Mouse (Mus musculus): ENCODE data around the gene Ap2m1. TPM values are rescaled to one million over a fixed set of nuclear protein-coding genes. Genes with fewer than 3 reads are reported as not detected.
"Not testable (repeated sequence)": the region's sequence is repeated elsewhere in the genome, so short reads cannot be mapped to it uniquely, and the experiment has no call there.

The Ap2m1 gene
- total RNA-seq (2021): 100 to 1,000 TPM; 277 to 333 TPM
- long read RNA-seq, experiment 1, transcript Ap2m1-202 (11 exons, 2,080 nt): major isoform, 93 of 121 reads
- long read RNA-seq, experiment 1, partial matches to known transcripts: 4 of 121 reads
- long read RNA-seq, experiment 1, other reads (novel, unspliced or antisense): 23 of 121 reads
- long read RNA-seq, experiment 2, transcript Ap2m1-202 (11 exons, 2,080 nt): major isoform, 116 of 150 reads
- long read RNA-seq, experiment 2, partial matches to known transcripts: 25 of 150 reads
- long read RNA-seq, experiment 2, other reads (novel, unspliced or antisense): 5 of 150 reads

DNA sequence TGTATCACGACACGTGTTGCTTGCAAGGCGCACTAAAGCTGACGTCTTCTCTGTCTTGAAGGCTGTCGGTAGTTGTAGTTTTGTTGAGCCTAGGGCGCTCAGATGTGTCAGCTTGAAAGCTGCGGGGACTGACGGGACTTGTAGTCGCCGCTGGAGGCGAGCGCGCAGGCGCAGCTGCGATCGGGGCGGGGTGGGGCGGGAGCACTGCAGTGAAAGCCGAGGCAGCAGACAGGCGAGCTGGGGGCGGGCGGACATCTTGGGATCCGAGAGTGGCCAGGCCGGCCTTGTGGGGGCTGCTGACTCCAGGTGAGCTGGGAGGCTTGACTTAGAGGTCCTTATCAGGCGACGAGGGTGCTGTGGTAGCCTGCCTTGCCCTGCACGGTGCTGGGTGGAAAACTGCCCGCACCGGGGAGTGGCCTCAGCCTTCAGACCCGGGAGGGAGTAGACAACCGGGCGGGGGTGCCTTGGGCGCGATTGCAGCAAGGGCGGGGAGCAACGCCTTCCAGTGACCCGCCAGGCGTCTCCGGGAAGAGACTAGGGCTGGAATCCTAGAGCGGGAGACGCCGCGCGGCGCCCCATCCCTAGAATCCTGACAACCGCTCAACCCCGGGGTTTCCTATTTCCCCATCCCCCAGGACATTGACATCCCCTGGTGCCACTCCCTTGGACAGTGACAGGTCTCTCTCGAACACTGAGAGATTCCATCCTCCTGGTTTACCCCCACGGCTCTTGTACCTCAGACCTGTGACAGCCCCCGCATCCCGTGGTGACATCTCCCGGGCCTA, at the start of gene Ap2m1:
TSS of gene Ap2m1 (plus strand) at position 183 of the 785 bp plus-strand sequence.
- peak; percentile 85 to 86 for DNase-seq (ENCODE audit: low spot score in 2 of 2)

DNA sequence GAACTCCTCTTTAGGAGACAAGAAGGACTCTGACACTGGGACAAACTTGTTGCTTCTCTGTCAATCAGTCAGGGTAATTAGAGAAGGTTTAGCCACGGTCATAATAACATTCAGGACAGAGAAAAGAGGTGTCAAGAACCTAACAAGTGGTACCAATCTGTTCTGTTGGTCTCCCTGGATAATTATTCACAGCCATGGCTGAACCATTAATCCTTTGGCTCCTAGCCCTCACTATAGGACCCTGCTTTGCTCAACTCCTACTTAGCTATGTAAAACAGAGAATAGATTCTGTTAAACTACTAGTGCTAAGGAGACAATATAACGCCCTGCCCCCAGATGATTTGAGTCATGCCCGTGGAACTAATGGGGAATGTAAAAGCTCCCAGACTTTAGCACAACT, 49.2 kb upstream of the Ap2m1 start:
- no peak for DNase-seq (ENCODE audit: low spot score in 2 of 2)

DNA sequence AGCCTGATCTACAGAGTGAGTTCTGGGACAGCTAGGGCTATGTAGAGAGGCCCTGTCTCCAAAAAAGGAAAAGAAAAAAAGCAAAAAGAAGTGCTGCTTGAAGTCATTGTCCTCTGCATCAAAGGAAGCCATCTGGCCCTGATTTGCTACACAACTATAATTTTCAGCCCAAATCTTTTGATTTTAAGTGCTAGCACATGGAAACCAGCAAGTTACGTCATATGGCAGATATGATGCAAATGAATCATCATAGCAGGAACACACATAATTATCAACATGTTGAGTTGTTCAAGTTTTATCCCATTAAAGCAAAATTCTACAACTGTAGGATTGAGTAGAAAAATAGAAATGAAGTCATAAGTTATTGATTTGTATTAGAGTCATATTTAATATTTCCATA, 47.1 kb upstream of the Ap2m1 start:
- DNase-seq (ENCODE audit: low spot score in 2 of 2): no peak

DNA sequence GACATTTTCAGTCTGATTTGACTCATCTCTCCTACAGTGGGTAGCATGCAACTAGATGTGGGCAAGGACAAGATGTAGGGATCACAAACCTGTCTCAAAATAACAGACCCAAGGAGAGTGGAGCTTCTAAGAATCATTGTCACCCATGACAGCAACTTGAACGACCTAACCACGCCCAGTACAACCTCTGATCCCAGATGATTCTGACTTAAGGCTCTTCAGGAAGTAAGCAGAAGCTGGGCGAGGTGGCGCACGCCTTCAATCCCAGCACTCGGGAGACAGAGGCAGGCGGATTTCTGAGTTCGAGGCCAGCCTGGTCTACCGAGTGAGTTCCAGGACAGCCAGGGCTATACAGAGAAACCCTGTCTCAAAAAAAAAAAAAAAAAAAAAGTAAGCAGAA, 46.5 kb upstream of the Ap2m1 start:
- DNase-seq (ENCODE audit: low spot score in 2 of 2): not testable (repeated sequence)

DNA sequence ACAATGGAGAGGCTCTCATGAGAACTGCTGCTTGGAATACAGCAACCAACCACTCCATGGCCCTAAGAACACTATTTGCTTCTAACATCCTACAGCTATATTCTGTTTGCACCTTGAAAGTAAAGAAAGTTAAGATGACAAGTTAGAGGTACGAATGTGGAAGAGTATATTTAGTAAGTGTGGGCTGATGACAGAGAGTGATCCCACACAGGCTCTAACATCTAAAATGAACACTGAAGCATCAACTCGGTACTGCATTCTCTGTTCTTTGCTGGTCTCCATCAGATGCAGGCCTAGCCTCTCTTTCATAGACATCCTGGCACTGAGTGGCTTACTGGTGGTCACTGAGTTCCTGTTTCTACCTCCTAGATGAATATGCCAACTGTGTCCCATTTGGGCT, 46.0 kb upstream of the Ap2m1 start:
- no peak for DNase-seq (ENCODE audit: low spot score in 2 of 2)

DNA sequence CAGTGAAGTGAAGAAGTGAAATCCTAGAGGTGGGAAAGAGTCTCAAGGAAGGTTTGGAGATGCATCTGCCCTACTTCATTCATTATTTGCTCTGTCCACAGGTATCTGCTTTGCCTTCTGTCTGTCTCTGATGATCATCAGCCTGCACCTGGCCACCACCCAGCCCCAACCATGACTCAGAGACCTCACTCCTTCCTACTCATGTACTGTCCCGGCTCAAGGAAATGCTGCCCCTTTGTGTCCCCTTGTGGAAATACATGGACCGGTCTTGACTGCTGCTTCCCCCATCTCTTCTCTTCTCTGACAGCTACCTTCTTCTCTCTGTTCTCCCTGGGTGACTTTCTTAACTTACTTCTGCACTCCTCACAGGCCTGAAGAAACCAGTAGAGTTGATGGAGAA, 44.7 kb upstream of the Ap2m1 start:
- no peak for DNase-seq (ENCODE audit: low spot score in 2 of 2)

DNA sequence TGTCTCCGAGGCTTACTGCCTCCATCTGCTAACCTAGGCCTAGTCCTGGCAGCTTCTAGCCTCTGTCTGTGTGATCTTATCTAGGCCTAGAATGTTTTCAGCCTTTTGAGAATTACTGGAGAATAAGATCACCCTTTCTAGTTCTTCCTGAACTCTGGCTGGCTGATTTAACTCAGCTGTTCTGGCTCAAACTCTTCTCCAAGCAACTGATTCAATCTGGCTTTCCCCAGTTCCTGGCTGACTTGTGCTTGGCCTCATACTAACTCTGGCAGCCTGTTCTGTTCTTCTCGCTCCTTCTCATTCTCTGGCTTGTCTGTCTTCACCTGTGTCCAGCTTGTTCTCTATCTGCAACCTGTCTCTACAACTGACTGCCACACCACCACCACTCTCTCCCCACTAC, 44.0 kb upstream of the Ap2m1 start:
- DNase-seq (ENCODE audit: low spot score in 2 of 2): no peak

DNA sequence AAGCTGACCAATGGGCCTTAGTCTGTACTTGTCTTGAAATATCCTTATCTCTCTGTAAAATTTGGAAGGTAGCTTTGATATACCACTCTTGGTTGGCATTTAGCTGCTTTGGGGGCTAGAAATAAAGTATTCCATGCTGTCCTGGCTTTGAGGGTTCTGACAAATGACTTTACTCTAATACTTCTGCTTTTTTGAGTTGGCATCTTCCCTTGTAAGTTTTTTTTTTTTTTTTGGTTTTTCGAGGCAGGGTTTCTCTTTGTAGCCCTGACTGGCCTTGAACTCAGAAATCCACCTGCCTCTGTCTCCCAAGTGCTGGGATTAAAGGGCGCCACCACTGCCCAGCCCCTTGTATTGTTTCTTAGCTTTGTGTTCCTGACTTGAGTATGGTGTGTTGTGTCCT, 41.8 kb upstream of the Ap2m1 start:
- DNase-seq (ENCODE audit: low spot score in 2 of 2): no peak

DNA sequence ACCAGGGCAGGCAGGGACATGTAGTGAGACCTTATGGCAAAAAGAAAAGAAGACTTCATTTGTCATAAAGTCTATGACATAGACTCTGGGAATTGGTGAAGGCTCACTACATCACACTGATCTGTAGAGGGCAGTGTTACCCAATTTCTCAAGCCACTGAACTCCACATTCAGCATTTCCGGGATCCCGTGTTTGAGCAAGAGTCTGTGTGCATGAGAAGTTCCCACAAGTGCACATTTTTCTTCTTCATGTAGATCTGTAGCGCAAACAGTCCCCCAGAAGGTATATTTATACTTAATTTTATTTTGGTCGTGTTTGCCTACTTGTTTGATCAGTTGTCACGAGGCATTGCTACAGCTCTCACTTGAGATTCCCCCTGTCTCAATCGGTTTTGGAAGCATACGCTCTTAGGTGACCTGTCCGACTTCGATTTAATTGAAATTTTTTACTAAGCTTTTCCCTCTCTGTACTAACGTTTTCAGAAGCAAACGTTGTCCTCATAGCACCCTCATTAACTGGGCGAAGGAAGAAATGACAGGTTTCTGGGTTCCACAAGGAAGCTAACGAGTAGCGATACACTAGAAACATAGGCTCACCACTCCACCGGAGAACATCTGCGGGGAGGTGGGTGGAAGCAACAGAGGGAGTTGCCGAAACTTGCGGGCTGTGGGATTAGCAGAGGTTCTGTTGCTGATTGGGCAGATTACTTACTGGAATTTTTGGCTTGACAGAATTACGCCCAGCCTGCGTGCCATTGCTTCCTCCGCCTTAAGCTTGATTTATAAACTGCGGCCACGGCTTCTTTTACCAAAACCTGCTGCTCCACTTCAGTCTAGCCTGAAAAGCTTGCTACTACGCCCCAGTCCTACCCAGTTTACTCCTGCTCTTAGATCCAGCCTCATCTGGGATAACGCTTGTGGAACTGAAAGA, 38.3 kb upstream of the Ap2m1 start:
- DNase-seq (ENCODE audit: low spot score in 2 of 2): peak in 1 of 2 experiments; percentile 45

DNA sequence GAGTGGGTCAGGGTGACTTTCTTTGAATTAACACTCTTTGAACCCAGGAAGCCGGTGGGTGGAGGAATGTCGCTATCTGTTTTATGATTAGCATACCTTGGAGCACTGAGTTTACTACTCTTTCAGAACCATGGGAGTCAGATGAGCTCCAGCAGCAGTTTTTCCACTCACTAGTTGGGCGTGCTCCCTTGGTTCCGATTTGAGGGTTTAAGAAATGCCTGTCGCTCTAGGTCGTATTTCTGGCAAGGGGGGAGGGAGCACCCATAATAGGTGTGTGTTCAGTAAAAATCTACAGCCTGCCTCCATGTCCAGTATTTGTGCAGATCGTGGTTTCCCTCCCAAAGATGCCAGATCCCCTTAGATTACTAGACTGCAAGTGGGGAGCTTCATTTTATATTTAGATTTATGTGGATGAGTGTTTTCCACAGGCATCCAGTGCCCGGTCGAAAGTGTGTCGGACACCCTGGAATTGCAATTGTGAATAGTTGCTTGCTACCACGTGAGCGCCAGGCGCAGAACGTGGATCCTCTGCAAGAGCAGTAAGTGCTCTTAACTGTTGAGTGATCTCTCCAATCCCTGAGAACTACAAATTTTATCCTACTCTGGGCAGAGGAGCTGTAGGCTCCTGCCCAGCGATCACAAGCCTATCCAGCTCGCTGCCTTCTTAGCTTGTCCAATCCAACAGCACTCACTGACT, 37.1 kb upstream of the Ap2m1 start:
- no peak for DNase-seq (ENCODE audit: low spot score in 2 of 2)

DNA sequence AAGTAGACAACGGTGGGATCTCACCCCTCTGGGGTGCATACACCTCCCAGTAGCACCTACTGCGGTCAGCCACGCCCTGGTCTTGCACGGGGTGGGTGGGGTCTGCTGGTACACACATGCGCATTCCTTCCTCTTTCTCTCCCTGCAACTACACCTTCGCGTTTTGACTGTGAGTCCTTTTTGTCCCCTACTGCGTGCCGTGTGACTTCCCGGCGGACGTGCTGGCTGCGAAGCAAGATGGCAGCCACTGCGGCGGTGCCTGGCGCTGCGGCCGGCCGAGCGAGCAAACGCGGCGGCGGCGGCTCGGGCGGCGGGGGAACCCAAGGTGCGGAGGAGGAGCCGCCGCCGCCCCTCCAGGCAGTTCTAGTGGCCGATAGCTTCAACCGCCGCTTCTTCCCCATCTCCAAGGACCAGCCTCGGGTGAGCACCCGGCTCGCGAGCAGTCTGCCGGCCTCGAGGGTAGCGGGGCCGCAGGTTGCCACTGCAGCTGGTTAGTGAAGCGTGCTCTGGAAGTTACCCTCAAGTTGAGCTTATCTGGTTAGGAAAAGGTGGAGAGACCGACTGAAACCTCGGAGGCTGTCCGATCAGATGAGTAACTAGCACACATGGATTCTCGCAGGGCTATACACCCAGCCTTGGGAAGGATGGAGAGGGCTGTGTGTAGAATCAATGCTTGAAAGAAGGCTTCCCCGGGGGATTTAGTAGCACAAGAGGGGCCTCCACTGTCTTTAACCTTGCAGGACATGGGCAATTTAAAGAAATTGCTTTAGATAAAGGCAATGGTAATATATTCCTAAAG, 36.4 kb upstream of the Ap2m1 start, which contains the start of gene Eif2b5:
TSS of gene Eif2b5 (plus strand) at position 141 of the 799 bp plus-strand sequence.
- peak; percentile 92 for DNase-seq (ENCODE audit: low spot score in 2 of 2)

DNA sequence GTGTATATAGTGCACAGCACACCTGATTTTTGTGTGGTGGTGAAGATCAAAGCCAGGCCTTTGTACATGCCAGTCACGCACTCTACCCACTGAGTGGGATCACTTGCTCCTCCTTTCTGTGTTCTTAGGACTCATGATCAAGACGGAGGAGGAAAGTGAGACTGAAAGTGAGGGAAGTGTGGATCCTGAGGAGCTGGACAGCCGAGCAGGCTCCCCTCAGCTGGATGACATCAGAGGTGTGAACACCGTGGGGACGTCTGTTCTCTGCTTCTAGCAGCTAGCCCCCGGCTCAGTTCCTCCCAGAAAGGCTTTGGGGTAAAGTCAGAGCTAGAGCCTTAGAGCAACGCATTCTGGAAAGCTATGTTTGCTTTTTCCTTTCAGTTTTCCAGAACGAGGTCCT, 29.3 kb upstream of the Ap2m1 start:
- no peak for DNase-seq (ENCODE audit: low spot score in 2 of 2)

DNA sequence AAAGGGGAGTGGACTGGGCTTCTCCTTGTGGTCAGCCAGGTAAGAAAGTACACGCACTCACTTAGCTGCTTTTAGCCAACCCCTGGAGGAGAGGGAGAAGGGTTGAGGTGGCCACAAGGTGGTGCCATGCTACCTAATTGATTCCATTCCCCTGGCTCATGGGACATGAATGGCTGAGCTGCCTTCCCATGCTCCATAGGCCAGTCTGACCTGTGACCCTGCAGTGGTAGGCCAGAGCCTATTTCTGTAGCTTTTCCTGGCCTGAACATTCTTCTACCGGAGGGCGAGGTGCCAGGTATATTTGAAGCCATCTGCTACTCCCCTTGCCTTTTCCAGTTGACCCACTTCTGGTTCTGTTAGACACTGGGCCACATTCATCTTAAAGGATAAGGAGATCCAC, 25.9 kb upstream of the Ap2m1 start:
- DNase-seq (ENCODE audit: low spot score in 2 of 2): no peak

DNA sequence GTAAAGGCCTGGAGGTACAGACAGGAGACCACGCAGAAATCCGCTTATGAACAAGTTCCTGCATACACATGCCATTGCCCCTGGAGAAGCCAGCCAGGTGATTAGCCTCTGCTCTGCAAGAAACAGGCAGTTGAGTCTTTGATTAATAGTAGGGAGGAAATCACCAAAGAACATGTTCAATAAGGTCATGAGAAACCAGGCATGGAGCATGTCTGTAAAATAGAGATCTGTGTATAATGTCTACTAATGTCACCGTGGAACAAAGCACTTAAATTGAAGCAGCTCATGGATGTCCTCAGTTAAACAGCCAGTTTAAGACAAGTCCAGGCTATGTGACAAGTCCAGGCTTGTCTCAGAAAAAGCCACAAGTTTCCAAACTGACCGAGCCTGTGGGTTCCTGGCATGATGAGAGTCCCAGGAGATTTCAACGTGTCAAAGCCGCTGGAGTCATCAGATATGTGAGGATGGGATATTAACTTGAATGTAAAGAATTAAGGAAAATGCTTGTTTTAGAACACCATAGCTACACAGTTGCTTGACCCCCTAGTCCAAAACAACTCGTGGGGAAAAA, 23.9 kb upstream of the Ap2m1 start:
- DNase-seq (ENCODE audit: low spot score in 2 of 2): no peak

DNA sequence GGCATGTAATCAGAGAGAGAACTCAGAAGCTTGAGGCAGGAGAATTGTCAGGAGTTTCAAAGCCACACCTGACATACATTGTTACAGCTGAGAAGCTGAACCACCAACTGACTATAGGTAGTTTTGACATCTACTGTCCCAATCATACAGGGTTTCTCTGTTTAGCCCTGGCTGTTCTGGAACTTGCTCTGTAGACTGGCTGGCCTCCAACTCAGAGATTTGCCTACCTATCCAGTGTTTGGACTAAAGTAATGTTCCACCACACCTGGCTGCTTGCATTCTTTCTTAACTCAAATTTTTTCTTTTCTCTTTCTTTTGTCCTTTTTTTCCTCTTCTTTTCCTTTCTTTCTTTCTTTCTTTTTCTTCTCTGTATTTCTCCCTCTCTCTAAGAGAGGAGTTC, 19.2 kb upstream of the Ap2m1 start:
- DNase-seq (ENCODE audit: low spot score in 2 of 2): no peak

DNA sequence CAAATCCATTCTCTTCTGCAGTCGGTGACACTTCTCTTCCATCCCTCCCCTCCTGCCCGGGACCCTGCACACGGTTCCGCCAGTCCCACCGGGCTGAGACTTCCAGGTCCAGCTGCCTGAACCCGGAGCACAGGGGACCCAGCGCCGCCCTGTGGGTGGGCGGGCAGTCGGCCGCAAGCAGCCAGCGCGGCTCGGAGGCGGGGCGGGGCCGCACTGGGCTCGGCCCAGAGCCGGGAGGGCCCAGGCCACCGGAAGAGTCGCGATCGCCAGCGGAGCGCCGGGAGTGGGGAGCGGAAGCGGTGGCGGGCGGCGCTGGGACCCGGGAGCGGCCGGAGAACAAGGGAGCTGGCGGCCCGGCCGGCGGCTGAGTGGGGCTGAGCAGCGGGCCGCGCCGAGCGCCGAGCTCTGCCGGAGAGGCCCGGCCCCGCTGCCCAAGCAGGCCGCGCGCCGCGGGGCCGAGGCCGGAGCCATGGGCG, 18.5 kb upstream of the Ap2m1 start, which contains the start of gene Dvl3:
TSS of gene Dvl3 (plus strand) at position 257 of the 476 bp plus-strand sequence.
- peak; percentile 92 to 93 for DNase-seq (ENCODE audit: low spot score in 2 of 2)

DNA sequence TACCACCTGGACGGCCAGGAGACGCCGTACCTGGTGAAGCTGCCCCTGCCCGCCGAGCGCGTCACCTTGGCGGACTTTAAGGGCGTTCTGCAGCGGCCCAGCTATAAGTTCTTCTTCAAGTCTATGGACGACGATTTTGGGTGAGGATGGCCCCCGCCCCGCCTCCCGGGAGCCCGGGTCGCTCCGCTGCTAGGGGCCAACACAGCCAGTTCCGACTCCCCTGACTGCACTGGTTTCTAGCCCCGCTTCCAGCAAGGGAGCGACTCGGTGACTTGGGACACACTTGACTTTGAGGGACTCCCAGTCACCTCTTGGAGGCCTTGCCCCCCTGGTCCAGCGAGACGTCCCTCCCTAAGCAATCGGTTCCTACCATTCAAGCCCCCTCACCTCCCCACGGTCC, 18.1 kb upstream of the Ap2m1 start:
- no peak for DNase-seq (ENCODE audit: low spot score in 2 of 2)

DNA sequence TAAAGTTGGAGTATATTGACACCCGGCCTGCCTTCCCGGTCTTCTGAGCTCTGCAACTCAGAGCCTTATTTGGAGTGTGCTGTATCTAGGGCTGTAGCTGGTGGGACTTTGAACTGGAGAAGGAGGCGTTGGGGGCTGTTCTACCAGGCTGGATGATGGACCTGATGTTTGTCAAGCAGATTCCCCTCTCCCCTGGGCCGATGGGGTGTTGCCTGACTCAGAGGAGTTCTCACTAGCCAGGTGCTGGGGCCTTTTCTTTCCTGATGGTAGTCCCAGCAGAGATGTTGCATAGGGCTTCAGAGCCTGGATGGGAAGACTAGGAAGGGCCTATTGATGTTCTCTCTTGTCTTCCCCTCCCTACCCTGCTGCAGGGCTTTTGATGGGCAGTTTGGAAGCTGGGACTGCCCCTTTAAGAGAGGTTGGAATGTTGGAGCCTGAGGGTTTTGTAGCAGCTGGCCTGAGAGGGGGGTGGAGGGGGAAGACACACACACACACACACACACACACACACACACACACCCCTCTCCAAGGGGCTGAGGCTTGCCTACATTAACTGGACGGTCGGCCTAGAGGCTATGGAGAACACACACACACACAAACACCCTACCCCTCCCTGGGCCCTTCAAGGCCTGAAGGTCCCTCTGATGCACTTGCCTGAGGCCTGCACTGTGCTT, 17.4 kb upstream of the Ap2m1 start:
- no peak for DNase-seq (ENCODE audit: low spot score in 2 of 2)

DNA sequence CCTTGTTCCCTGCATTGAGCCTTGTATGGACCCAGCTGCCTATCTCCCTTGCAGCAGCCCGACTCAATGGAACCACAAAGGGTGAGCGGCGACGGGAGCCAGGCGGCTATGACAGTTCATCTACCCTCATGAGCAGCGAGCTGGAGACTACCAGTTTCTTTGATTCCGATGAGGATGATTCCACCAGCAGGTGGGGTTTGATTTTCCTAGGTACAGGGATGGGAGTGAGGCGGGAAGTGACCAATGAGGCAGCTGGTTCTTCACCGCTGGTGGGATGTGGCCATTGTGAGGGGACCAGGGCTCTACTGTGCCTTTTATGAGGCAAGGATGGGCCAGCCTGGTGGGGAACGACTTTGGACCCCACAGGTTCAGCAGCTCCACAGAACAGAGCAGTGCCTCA, 11.4 kb upstream of the Ap2m1 start:
- no peak for DNase-seq (ENCODE audit: low spot score in 2 of 2)

All from adrenal gland, adult 18-20 months (tissue).